Mouse (Mus musculus): ENCODE data around the gene Gm5724.

The Gm5724 gene

GRCm38 (mm10) chr6:141773710-141774109 lies at the start of gene Gm5724:
Gene Gm5724 (minus strand): TSS chr6:141773810.
- DNase-seq: no peak

- DNase-seq: no peak
Measured at GRCm38 (mm10) chr6:141797837-141798236, 24.2 kb upstream of the Gm5724 start.

GRCm38 (mm10) chr6:141774476-141774875 lies 866 bp upstream of the Gm5724 start:
- DNase-seq: no peak

GRCm38 (mm10) chr6:141691246-141691645 lies 82.4 kb downstream of the Gm5724 start:
- DNase-seq: no peak

GRCm38 (mm10) chr6:141687008-141687407 lies 86.6 kb downstream of the Gm5724 start:
- DNase-seq: no peak
